Mouse (Mus musculus): Measurements from ENCODE around the gene Krt86. TPM values are rescaled to one million over a fixed set of nuclear protein-coding genes. Genes with fewer than 3 reads are reported as not detected.

Gene Krt86
- not detected for total RNA-seq (2021)
- long read RNA-seq, experiment 1, result 0 reads
- long read RNA-seq, experiment 2, result 0 reads

- DNase-seq, result peak; percentile 77
Observed at GRCm38 (mm10) chr15:101472952-101473528, at the start of gene Krt86. Gene Krt86 (plus strand): TSS chr15:101473478.

GRCm38 (mm10) chr15:101424914-101425313 is 48.4 kb upstream of the Krt86 start:
- no peak for DNase-seq

GRCm38 (mm10) chr15:101436611-101437010 is 36.7 kb upstream of the Krt86 start:
- DNase-seq, result no peak

DNA sequence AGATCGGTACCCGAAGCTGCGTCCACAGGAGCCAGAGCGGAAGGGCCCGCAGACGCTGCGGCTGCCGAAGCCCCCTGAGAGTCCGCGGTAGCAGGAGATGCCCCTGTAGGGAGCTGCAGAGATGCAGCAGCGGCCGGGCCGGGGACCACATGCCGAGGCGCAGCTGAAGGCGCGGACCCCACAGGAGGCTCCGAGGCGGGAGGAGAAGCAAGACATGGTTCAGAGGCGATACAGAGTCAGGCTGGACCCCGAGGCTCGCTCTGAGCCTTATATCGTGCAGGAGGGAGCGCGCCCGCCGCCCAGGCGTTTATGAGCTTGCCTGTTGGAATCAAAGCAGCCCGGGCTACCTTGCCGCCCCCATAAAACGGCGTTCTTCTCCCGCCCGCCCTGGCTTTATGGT is 34.7 kb upstream of the Krt86 start, which contains the start of gene Krt87:
Krt87 (minus strand) TSS at position 250 of the 400 bp plus-strand sequence.
- no peak for DNase-seq

DNA sequence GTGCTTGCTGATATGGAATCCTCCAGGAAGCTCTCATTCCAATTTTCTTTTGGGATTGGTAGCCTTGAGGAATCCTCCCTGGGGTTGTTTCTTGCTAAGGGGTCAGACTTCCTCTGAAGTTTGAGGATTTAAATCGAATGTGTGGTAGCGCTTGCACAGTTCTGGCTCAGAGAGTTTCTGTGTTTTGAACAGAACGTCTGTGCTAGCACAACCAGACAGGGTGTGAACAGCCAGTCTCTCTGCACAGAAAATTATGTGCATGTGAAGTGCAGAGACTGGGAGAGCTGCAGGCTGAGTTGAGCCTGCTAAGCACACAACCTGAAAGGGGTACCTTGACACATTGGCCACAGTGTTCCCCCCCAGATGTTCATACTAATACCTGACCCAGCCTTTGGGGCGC is 32.4 kb upstream of the Krt86 start:
- DNase-seq, result no peak

GRCm38 (mm10) chr15:101446572-101446971 is 26.7 kb upstream of the Krt86 start:
- peak; percentile 13 for DNase-seq

- DNase-seq, result no peak
Observed at GRCm38 (mm10) chr15:101447444-101447843, 25.8 kb upstream of the Krt86 start, which contains the start of gene Krt88. Gene Krt88 (plus strand): TSS chr15:101447744.

GRCm38 (mm10) chr15:101453093-101453736 is 20.1 kb upstream of the Krt86 start:
- peak; percentile 88 for DNase-seq

- DNase-seq, result no peak
Observed at GRCm38 (mm10) chr15:101454774-101455173, 18.5 kb upstream of the Krt86 start.

GRCm38 (mm10) chr15:101455292-101455691 is 18.0 kb upstream of the Krt86 start:
- no peak for DNase-seq

- no peak for DNase-seq
Observed at GRCm38 (mm10) chr15:101455891-101456290, 17.4 kb upstream of the Krt86 start.

- DNase-seq, result peak; percentile 49
Observed at GRCm38 (mm10) chr15:101458361-101458930, 14.8 kb upstream of the Krt86 start.

- no peak for DNase-seq
Observed at GRCm38 (mm10) chr15:101459283-101459682, 14.0 kb upstream of the Krt86 start.

DNA sequence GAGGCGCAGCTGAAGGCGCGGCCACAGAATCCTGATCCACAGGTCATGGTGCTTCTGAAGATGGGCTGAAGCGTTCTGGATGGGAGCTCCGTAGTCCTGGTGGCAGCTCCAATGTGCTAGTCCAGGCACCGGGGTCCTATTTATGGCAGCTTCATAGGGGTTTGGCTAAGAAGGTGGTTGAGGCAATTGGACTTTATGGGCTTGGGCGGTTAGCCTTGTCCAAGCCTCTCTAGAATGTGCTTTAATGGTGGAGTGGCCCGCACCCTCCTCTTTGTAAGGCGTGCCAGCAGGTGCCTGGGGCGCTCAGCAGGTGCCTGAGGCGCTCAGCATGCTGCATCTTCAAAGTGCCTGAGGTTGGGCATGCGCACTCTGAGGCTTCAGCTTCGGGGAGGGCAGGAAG is 9.6 kb upstream of the Krt86 start, which contains the start of gene Krt81:
Krt81 (minus strand) TSS at position 101 of the 400 bp plus-strand sequence.
- no peak for DNase-seq

DNA sequence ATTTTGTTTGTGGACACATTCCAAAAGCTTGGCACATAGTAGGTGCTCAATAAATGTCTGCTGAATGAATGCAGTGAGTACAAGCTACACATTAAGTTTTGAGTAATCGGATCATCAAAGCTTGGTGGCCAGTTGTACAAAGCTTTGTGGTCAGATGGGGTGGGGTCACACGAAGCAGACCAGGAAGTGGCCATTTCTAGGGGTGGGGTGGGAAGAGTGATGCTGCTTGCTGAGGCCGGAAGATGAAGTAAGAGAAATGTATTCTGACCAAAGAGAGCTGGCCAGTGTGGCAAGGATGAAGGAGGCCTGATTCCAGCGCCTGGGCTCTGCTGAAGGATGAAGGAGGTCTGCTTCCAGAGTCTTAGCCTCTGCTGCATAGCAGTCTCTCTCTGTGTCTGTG is 4.2 kb upstream of the Krt86 start:
- DNase-seq, result no peak

DNA sequence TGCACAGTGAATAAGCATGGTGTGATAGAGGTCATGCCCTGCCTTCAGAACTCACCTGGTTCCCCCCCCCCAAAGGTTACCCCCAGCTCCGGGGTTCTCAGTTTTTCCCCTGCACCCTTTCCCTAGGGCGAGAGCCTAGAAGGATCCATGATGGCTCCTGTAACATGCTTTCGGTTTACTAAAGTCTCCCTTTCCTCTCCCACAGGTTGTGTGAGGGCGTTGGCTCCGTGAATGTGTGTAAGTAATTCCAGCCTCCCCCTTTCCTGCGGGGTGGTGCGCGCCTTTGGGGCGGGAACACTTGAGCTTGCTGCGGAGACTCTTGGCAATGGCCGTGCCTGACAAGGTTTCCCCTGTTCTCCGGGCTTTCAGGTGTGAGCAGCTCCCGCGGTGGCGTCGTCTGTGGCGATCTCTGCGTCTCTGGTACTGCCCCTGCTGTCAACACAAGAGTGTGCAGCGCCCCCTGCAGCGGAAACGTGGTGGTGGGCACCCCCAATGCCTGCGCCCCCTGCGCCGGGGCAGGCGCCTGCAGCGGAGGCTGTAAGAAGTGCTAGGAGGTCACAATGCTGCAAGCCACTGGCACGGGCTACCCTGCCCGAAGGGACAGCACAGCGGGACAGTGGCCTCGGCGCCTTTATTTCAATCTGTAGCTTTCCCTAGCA is 5.9 kb downstream of the Krt86 start:
- peak; percentile 61 for DNase-seq

GRCm38 (mm10) chr15:101479666-101480060 is 6.4 kb downstream of the Krt86 start:
- no peak for DNase-seq

- DNase-seq, result no peak
Observed at GRCm38 (mm10) chr15:101482056-101482455, 8.8 kb downstream of the Krt86 start.

GRCm38 (mm10) chr15:101483646-101484045 is 10.4 kb downstream of the Krt86 start:
- DNase-seq, result no peak

DNA sequence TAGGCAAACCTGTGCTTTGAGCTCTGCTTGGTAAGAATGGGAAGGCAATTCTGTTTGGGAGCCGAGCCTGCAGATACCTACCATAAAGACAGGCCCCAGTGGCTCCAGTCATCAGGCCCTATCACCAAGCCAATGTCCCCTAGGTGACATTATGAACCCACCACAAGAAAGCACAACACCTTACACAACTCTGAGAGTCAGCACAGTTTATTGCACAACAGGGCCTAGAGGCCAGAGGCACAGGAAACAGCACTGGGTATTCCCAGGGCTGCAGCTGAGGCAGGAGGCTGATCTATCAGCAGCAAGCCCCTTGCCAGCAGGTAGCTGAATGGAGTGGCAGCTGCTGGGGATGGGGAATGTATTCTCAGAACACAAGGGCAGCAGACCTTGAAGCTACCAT is 11.7 kb downstream of the Krt86 start:
- no peak for DNase-seq

GRCm38 (mm10) chr15:101485911-101486635 is 12.8 kb downstream of the Krt86 start:
- no peak for DNase-seq

DNA sequence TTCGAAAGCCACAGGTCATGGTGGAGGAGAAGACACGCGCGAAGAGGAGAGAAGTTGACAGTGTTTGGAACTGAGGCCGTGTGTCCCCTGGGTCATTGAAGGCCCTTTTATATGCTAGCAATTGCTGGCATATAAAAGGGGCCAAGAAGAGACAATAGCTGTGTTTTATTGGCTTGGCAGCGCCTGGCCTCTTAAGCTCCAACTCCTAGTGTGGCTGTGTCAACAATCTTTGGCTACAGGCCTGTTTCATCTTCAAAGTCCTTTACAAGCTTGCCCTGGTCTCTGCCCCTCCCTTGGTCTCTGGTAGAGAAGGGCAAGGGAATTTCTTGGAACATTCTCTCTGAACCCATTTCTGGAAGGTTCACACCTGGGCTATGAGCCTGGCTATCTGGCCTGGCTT is 18.2 kb downstream of the Krt86 start, which contains the start of gene Krt83:
Krt83 (minus strand) TSS at position 82 of the 400 bp plus-strand sequence.
- no peak for DNase-seq

Data from adrenal gland, postnatal 10 days (tissue).